Mouse (Mus musculus) CD4-positive, CD25-positive, alpha-beta regulatory T cell, adult 2 months (primary cell): ENCODE measurements around the gene Nck2.
"Not testable (repeated sequence)": the region's sequence is repeated elsewhere in the genome, so short reads cannot be mapped to it uniquely, and the experiment has no call there.

Experiments
- DNase-seq: peaks from one replicate; pipeline ENCODE4 v3.0.0-alpha.2; 2012; ENCODE audit warnings: low read depth, low spot score

The Nck2 gene

GRCm38 (mm10) chr1:43534060-43534760 lies 89.8 kb downstream of the Nck2 start:
- DNase-seq: no peak

- DNase-seq: no peak
Measured at GRCm38 (mm10) chr1:43535519-43536000, 91.2 kb downstream of the Nck2 start.

- DNase-seq: peak; percentile 56
Measured at GRCm38 (mm10) chr1:43536266-43536665, 91.9 kb downstream of the Nck2 start.

GRCm38 (mm10) chr1:43537021-43537420 lies 92.6 kb downstream of the Nck2 start:
- DNase-seq: peak; percentile 68

DNA sequence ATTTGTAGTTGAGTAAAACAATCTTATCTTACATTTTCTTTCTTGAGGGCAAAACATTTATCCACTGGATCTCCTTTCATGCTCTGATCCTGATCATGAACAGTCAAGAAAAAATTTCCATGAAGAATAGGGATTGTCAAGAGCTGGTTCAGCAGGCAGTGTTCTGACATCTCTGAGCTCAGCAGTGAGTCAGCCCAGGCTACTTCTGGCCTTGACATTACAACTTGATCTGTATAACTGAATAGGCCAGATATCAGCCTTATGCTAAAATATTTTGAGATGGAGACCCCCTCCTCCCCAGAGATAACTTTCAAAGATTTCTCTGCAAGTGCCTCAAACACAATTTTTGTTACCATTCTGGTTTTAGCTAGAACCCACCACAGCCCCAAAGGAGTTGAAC lies 93.1 kb downstream of the Nck2 start:
- DNase-seq: no peak

GRCm38 (mm10) chr1:43538716-43539115 lies 94.3 kb downstream of the Nck2 start:
- DNase-seq: peak; percentile 64

DNA sequence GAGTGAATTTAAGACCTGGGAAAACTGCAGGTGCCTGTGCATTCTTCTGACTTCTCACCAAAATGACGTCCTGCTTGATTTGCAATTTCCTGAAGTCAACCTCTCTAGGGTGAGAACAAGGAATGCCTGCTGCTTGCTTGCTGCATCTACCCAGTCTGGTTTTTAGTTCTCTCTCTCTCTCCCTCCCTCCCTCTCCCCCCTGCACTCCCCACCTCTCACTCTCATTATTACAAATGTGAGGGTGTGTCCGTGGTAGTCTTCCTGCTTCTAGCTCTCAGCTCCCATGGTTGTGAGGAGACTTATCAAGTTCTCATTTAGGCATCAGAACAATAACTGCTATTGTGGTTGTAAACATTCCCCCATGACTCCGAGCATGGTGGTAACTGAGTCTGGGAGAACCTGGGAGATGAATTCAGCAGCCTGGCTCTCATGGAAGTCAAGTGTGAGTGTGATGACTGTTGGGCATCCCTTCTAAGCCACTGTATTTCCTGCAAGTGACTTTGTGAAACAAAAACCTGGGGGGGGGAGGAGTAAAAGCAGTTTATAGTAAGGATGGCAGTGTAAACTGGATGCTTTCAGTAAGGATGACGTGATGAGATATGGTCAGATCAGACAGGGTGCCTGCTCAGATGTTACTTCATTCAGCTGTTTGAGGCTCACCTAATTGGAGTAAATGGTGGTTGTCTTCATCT lies 95.5 kb downstream of the Nck2 start:
- peak; percentile 58 for DNase-seq

DNA sequence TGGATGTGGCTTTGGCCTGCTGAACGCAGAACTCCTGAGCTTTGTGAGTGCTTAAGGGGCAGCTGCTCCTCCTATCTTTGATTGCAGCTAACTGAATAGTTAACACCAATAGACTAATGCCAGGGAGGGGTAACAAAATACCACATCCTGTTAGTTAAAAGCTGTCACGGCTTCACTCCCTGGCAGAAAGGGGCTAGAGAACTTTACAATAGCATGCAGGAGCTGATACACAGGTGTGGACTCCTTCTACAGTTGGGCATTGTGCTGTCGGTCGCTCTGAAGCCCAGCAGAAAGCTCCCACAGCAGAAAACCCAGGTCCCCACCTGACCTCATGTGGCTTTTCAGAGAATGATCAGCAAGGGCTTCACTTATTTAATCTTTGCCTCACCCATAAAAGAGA lies 98.0 kb downstream of the Nck2 start:
- DNase-seq: peak; percentile 71

DNA sequence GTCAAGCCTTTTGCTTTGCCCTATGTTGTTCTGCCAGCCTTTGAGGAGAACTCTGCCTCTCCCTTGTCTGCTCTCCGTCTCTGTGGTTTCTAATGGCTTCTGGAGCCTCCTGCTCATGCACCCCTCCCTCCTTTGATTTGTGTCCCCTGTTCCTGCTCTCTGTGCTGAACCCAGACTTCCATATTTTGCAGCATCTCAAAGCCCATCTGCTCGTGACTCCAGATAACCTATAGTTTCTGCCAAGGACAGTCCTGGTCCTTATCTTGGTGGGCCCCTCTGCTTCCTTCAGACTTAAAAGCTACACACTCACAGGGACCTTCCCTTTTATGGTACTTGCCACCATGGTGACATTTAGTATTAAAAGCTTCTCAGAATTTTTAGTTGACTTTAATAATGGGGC lies 103.3 kb downstream of the Nck2 start:
- DNase-seq: no peak

GRCm38 (mm10) chr1:43548749-43549148 lies 104.4 kb downstream of the Nck2 start:
- no peak for DNase-seq

DNA sequence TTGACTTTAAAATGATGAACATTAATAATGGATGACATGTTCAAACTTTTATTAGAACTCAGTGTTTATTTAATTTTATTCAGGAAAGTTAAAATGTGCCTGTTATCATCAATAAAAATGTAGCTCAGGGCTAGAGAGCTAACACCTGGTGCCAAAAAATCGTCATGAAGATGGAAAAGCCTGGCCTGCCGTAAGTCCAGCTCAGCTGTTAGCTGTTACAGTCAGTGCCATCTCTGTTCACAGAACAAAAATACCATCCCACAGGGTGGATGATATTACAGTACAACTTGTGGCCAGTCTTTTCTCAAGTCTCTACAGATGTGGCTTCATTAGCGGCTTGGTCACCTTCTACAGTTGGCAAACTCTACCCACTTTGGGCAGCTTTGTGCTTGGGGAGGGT lies 106.1 kb downstream of the Nck2 start:
- no peak for DNase-seq

DNA sequence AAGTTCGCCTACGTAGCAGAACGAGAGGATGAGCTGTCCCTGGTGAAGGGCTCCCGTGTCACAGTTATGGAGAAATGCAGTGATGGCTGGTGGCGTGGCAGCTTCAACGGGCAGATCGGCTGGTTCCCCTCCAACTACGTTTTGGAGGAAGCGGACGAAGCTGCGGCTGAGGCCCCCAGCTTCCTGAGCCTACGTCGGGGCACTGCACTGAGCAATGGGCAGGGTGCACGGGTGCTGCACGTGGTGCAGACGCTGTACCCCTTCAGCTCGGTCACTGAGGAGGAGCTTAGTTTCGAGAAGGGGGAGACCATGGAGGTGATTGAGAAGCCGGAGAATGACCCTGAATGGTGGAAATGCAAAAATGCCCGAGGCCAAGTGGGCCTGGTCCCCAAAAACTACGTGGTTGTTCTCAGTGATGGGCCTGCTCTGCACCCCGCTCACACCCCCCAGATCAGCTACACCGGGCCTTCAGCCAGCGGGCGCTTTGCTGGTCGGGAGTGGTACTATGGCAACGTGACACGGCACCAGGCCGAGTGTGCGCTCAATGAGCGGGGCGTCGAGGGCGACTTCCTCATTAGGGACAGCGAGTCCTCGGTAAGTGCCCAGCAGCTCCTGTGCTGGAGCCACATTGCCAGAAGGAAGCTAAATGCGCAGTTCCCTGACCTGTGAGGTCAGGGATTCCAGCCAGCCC lies 109.8 kb downstream of the Nck2 start:
- not testable (repeated sequence) for DNase-seq

GRCm38 (mm10) chr1:43555222-43555974 lies 111.0 kb downstream of the Nck2 start:
- no peak for DNase-seq

DNA sequence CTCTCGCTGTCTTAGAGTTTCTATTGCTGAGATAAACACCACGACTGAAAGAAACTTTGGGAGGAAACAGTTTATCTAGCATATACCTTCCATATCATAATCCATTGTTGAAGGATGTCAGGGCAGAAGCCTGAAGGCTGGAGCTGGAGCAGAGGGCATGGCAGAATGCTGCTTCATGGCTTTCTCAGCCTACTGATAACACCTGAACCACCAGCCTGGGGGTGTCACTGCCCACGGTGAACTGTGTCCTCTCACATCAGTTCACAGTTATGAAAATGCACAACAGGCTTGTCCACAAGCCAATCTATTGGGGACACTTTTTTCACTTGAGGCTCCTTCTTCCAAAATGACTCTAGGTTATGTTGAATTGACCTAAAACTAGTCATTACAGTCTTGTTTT lies 114.0 kb downstream of the Nck2 start:
- no peak for DNase-seq

GRCm38 (mm10) chr1:43559043-43559692 lies 114.8 kb downstream of the Nck2 start:
- no peak for DNase-seq

DNA sequence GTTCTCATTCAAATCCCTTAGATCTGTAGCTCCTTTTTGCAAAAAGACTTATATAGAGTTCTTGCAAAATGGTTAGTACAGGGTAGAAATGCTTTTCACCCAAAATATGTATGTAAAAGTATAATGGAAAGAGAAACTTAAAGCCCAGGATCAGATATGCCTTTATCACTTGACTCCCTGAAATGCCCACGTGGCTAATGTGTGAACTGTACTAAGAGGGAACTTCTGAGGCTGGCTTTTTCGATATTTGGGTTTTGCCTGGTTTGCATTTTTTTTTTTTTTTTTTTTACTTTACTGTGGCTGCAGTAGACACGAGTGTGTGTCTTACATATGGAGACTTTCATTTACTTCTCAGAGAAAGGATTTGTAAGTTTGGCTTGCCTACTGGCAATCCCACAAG lies 116.7 kb downstream of the Nck2 start:
- DNase-seq: no peak

DNA sequence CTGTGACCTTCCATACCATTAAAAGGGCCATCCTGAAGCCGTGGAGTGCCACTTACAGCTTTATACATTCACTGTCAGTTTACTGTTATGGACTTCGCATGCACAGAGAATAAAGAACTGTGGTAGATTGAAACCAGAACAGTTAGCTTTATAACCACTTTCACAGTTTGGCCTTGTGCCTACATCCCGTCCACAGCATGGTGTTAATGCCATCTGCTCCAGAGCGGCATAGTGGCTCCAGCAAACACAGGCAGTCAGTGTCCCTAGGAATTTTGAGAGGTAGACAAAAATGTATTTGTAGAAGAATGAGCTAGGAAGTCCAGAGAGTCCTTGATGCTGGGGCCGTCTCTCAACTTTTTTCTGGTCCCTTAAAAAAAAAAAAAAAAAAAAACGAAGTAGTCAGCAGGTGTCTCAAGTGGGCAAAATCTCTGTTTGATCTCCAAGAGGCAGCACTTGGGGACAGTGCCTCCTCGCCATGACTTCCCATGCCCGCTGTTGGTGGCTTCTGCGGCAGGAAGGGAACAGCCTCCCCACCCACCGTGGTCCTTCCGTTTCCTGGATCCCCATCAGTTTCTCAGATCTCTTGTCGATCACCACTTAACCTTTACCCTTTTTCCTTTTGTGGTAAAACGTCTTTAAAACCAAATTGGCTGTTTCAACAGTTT lies 117.8 kb downstream of the Nck2 start:
- peak; percentile 70 for DNase-seq

DNA sequence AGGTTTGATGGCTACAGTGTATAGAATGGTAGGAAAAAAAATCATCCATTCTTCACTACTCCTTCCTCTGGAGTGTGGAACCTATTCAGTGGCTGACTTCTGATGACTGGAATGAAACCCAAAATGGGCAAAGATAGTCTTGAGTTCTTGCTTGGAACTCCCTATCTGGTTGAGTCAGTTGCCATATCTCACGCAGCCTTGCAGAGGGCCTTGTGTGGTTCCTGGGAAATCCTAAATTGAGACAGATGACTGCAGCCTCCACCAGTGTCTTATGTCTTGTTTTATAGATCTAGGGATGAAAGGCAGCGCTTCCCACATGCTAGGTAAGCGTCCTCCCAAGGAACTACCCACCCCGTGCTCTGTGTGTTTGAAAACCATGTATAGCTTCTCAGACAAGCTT lies 120.9 kb downstream of the Nck2 start:
- DNase-seq: no peak

GRCm38 (mm10) chr1:43566677-43567377 lies 122.4 kb downstream of the Nck2 start:
- DNase-seq: no peak

GRCm38 (mm10) chr1:43568824-43569223 lies 124.4 kb downstream of the Nck2 start:
- no peak for DNase-seq
